In genomic region chr12:99671866-99672191, GRCm38 (mm10) we compare ENCODE assay signal across 13 mouse cellular contexts.
DNase-seq lines count a peak whose midpoint lies in the region; ATAC-seq lines count a peak whose summit lies in the region.
"Had no signal": no experiment of that assay in that cellular context is flagged by ENCODE, and none has a peak within 500 bp of the region (broad histone marks: within the 10 kb centered on the region; RNA-seq: fewer than 3 reads in every experiment).

No protein-coding gene starts in this region.

- no peaks in the 10 kb centered on the region for H3K36me3 ChIP-seq in forebrain, embryonic 14.5 days (ENCODE audit: control insufficient read depth, insufficient read depth, low read length)
- H3K36me3 ChIP-seq in forebrain, embryonic 10.5 days (replicated peaks) = no peaks in the 10 kb centered on the region
- H3K36me3 ChIP-seq in lung, embryonic 16.5 days (ENCODE audit: control insufficient read depth, insufficient read depth, low read length) = no peaks in the 10 kb centered on the region
- H3K36me3 ChIP-seq in kidney, embryonic 15.5 days = no peaks in the 10 kb centered on the region
- H3K36me3 ChIP-seq: midbrain, embryonic 12.5 days had no signal

- peak; percentile 88 for DNase-seq in forebrain, embryonic 14.5 days (ENCODE audit: low spot score)
- DNase-seq in forebrain, embryonic 10.5 days (ENCODE audit: extremely low spot score, low spot score) = no peak
- no peak for DNase-seq in lung, postnatal 10 days
- peak; percentile 8 for DNase-seq in right cerebral cortex, postnatal 4 days
- no peak for DNase-seq in right cerebral cortex, postnatal 36 days (ENCODE audit: low spot score in 2 of 2)
- DNase-seq: B cell, adult 2 months; liver; liver, postnatal 0 days had no signal

- peak overlapping the region; percentile 28; the same call in 1 of the 2 replicates for H3K4me2 ChIP-seq in forebrain, embryonic 14.5 days (ENCODE audit: low read length)
- no peak overlapping the region for H3K4me2 ChIP-seq in lung, embryonic 16.5 days (ENCODE audit: low read depth, low read length)
- H3K4me2 ChIP-seq in kidney, embryonic 15.5 days = no peak overlapping the region
- H3K4me2 ChIP-seq: midbrain, embryonic 12.5 days had no signal

- WGBS in forebrain, embryonic 14.5 days = 10% methylated on average over 4 of the region's 4 CpGs
- WGBS in forebrain, embryonic 10.5 days = 88% methylated on average over 4 of the region's 4 CpGs
- WGBS in lung, embryonic 16.5 days = 49% methylated on average over 4 of the region's 4 CpGs
- WGBS in kidney, embryonic 15.5 days = 88% methylated on average over 4 of the region's 4 CpGs

- peaks cover 22% of the 10 kb centered on the region for H3K4me1 ChIP-seq in forebrain, embryonic 14.5 days (ENCODE audit: control insufficient read depth, insufficient read depth, low read length)
- peaks cover 13% of the 10 kb centered on the region for H3K4me1 ChIP-seq in forebrain, embryonic 10.5 days
- peaks cover 15% of the 10 kb centered on the region for H3K4me1 ChIP-seq in lung, embryonic 16.5 days (replicated peaks; ENCODE audit: control insufficient read depth, insufficient read depth, low read length)
- H3K4me1 ChIP-seq in kidney, embryonic 15.5 days = no peaks in the 10 kb centered on the region

- H3K9ac ChIP-seq in forebrain, embryonic 14.5 days (ENCODE audit: low read length) = no peak overlapping the region
- no peak overlapping the region for H3K9ac ChIP-seq in lung, embryonic 16.5 days (ENCODE audit: low read length)
- no peak overlapping the region for H3K9ac ChIP-seq in kidney, embryonic 15.5 days
- H3K9ac ChIP-seq: liver, postnatal 0 days; midbrain, embryonic 12.5 days had no signal

- no peak overlapping the region for H3K4me3 ChIP-seq in forebrain, embryonic 14.5 days (ENCODE audit: low read depth, low read length)
- no peak overlapping the region for H3K4me3 ChIP-seq in forebrain, embryonic 10.5 days
- H3K4me3 ChIP-seq in lung, embryonic 16.5 days (ENCODE audit: low read length) = no peak overlapping the region
- H3K4me3 ChIP-seq in kidney, embryonic 15.5 days (replicated peaks) = no peak overlapping the region
- H3K4me3 ChIP-seq: midbrain, embryonic 12.5 days had no signal

- peak; percentile 82 for ATAC-seq in forebrain, embryonic 14.5 days
- no peak; the same call in 1 of the 2 replicates for ATAC-seq in lung, embryonic 16.5 days (ENCODE audit: low read depth)
- ATAC-seq in kidney, embryonic 15.5 days (replicated peaks; ENCODE audit: low FRiP score) = no peak
- ATAC-seq: activated CD4-positive, CD25-positive, alpha-beta regulatory T cell, adult 4 months; liver, postnatal 0 days had no signal

- no peaks in the 10 kb centered on the region for H3K9me3 ChIP-seq in forebrain, embryonic 14.5 days (replicated peaks; ENCODE audit: control insufficient read depth, low read length)
- H3K9me3 ChIP-seq in forebrain, embryonic 10.5 days = no peaks in the 10 kb centered on the region
- no peaks in the 10 kb centered on the region; the same call in 1 of the 2 replicates for H3K9me3 ChIP-seq in lung, embryonic 16.5 days (ENCODE audit: control insufficient read depth, low read length)
- no peaks in the 10 kb centered on the region for H3K9me3 ChIP-seq in kidney, embryonic 15.5 days (replicated peaks)

- H3K27me3 ChIP-seq in forebrain, embryonic 14.5 days (replicated peaks; ENCODE audit: control insufficient read depth, insufficient read depth, low read length) = no peaks in the 10 kb centered on the region
- no peaks in the 10 kb centered on the region for H3K27me3 ChIP-seq in forebrain, embryonic 10.5 days (ENCODE audit: poor library complexity, severe bottlenecking)
- H3K27me3 ChIP-seq in lung, embryonic 16.5 days (ENCODE audit: control insufficient read depth, insufficient read depth, low read depth, low read length) = no peaks in the 10 kb centered on the region
- H3K27me3 ChIP-seq in kidney, embryonic 15.5 days = no peaks in the 10 kb centered on the region
- H3K27me3 ChIP-seq: midbrain, embryonic 12.5 days had no signal

- H3K27ac ChIP-seq in forebrain, embryonic 14.5 days (ENCODE audit: low read depth, low read length) = peak overlapping the region; percentile 73; the same call in 1 of the 2 replicates
- H3K27ac ChIP-seq in forebrain, embryonic 10.5 days = no peak overlapping the region
- 0 out of 2 replicates have a peak overlapping the region, but pooled peaks have one; percentile 22 for H3K27ac ChIP-seq in lung, embryonic 16.5 days (ENCODE audit: low read length)
- H3K27ac ChIP-seq in kidney, embryonic 15.5 days = no peak overlapping the region
- H3K27ac ChIP-seq: macrophage; midbrain, embryonic 12.5 days had no signal

Comparison
In these comparisons a context has a peak if more than half of its experiments do, and no peak if none do; other contexts are left out.
1. DNase-seq: peak in forebrain, embryonic 14.5 days (single experiment) and right cerebral cortex, postnatal 4 days (single experiment); none in forebrain, embryonic 10.5 days (single experiment), lung, postnatal 10 days (single experiment) and right cerebral cortex, postnatal 36 days (0 of 2).
2. H3K27ac ChIP-seq: peak in forebrain, embryonic 14.5 days (single experiment) and lung, embryonic 16.5 days (single experiment); none in forebrain, embryonic 10.5 days (single experiment) and kidney, embryonic 15.5 days (single experiment).